Mouse (Mus musculus) heart, embryonic 10.5 days (tissue): ENCODE measurements around the gene Cntnap3. TPM values are rescaled to one million over a fixed set of nuclear protein-coding genes. Genes with fewer than 3 reads are reported as not detected.
A peak's percentile ranks its signal among the peaks of the same experiment; 100 is the strongest.
"Not testable (repeated sequence)": the region's sequence is repeated elsewhere in the genome, so short reads cannot be mapped to it uniquely, and the experiment has no call there.

Experiments used
- DNase-seq: peaks from one replicate; pipeline ENCODE4 v3.0.0-alpha.2; 2017; ENCODE audit warnings: low spot score
- H3K27ac ChIP-seq: fragments of 300-500 bp; sonication (generic); 2 replicates; pipeline ENCODE4 v1.5.1; 2016; ENCODE audit warnings: mild to moderate bottlenecking
- H3K27me3 ChIP-seq: fragments of 300-500 bp; sonication (generic); 2 replicates; pipeline ENCODE4 v1.6.1; 2016; ENCODE audit warnings: mild to moderate bottlenecking; ENCODE audit not compliant: poor library complexity, insufficient read depth, severe bottlenecking
- H3K36me3 ChIP-seq: fragments of 300-500 bp; sonication (generic); 2 replicates; pipeline ENCODE4 v1.6.1; 2016; ENCODE audit warnings: mild to moderate bottlenecking, moderate library complexity
- H3K4me1 ChIP-seq: fragments of 300-500 bp; sonication (generic); 2 replicates; pipeline ENCODE4 v1.6.1; 2016; ENCODE audit warnings: mild to moderate bottlenecking
- H3K4me3 ChIP-seq: fragments of 300-500 bp; sonication (generic); 2 replicates; pipeline ENCODE4 v1.5.1; 2016; ENCODE audit warnings: mild to moderate bottlenecking, moderate library complexity
- H3K9me3 ChIP-seq: fragments of 300-500 bp; sonication (generic); 2 replicates; pipeline ENCODE4 v1.6.1; 2016; ENCODE audit warnings: mild to moderate bottlenecking, moderate library complexity
- WGBS: fragments of 180-500 bp; shearing (Covaris S2); methylation state at CpG from one replicate; pipeline ENCODE4 v1.1.7; 2016; 5-methylcytosine and 5-hydroxymethylcytosine counted together
- polyA plus RNA-seq: library from polyadenylated mRNA; unstranded; fragments of >200 nt; fragmentation: Nextera tagmentation; extraction: Ambion mirVana; gene quantifications from 2 replicates; pipeline ENCODE4 v1.2.1, GENCODE M21; 2016

The Cntnap3 gene
- not detected in 2 replicates for polyA plus RNA-seq

DNA sequence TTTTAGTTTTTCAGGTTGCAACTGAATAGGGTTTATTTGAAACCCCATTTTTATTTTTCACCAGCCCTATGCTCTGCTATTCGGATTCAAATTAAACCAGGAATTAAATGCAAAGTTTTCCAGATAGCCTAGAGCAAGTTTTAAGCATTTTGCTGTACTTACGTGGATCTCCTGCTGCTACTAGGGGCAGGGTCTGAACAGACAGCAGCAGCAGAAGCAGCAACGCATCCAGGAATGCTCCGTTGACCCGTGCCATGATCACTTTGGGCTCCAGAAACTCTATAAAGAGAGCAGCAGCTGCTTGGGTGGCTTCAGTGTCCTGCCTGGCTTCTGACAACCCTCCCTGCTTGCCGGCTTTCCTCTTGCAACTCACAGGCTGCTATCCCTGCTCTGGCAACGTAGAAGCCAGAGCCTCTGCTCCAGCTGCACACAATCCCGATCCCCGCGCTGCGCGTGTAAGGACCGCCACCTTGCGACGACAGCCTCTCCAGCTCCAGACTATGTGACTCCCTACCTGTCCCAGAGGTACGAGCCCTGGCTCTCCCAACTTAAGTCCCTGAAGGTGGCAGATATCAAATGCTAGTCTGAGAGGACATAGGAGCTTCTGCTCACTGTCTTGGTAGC lies at the start of gene Cntnap3:
Gene Cntnap3 (minus strand): TSS at position 371 of the 624 bp plus-strand sequence.
- peak within 1 kb of the TSS; percentile 38 for H3K4me3 ChIP-seq
- DNase-seq, result no peak
- WGBS, result 15% methylated on average over 16 of the region's 16 CpGs
- no peaks in the 10 kb centered on the region for H3K36me3 ChIP-seq
- H3K4me1 ChIP-seq, result no peaks in the 10 kb centered on the region
- H3K27ac ChIP-seq, result no peak within 1 kb of the TSS
- no peaks in the 10 kb centered on the region for H3K27me3 ChIP-seq
- H3K9me3 ChIP-seq, result no peaks in the 10 kb centered on the region

DNA sequence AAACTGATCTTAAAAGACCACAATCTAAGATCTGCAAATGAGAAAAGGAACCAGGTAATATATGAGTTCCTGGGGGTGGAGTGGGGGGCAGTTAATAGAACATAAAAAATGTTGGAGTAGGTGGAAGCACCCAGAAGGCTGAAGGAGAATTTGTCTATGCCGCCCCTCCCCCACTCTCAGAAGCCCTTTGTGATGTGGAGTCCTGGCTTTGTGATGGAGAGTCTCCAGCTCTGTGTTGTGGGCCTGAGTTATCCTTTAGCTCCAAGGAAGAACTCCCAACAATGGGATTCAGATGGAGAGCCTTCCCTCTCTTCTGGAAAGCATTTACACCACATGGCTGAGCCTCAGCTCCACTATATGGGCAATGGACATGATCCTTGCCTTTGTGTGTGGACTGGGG lies 13.4 kb upstream of the Cntnap3 start, which contains the start of gene Spata31:
Gene Spata31 (plus strand): TSS at position 216 of the 400 bp plus-strand sequence.
- Histone ChIP-seq H3K4me1 (no peaks in the 10 kb centered on the region), H3K36me3 (no peaks in the 10 kb centered on the region), H3K9me3 (no peaks in the 10 kb centered on the region), H3K27ac (no peak within 1 kb of the TSS), H3K27me3 (no peaks in the 10 kb centered on the region), H3K4me3 (no peak within 1 kb of the TSS)
- 64% methylated on average over 1 of the region's 1 CpGs for WGBS
- no peak for DNase-seq

DNA sequence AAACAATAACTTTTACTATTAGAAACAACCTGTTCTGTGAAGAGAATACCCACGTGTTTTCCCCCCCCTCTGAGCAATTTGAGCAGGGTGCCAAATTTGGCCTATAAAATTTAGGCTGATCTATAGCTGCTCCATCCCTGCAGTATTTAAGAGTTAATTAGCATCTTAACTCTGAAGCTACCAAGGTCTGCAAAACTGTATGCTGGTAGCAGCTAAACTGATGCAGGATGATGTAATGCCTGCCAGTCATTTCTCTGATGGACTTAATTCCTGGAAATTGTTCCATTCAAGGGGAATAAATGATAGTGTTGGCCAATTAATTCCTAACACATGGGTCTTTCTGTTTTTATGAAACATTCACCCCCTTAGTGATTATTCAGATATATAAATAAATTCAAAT lies 623 bp downstream of the Cntnap3 start:
- Histone ChIP-seq H3K4me3 (no peak overlapping the region), H3K27ac (no peak overlapping the region), H3K36me3 (no peaks in the 10 kb centered on the region), H3K4me1 (no peaks in the 10 kb centered on the region), H3K27me3 (no peaks in the 10 kb centered on the region), H3K9me3 (no peaks in the 10 kb centered on the region)
- DNase-seq, result no peak
- 62% methylated on average over 1 of the region's 1 CpGs for WGBS

DNA sequence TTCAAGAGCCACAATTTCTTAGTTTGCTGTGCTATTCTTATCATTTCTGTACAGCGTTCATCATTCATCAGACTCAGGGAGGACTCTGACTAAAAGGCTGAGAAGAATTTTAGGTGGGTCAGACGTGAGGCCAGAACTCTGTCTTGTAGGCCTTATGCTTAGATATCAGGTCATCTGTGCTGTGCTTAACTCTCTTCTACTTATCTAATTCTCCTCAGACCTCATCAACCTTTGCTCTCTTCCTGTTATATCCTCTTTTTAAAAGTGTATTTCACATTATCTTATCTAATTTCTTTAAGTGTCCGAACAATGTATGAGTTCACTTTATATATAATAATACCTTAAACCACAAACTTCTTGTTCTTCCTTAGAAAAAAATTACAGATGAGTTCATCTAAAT lies 38.4 kb downstream of the Cntnap3 start:
- H3K4me3 ChIP-seq, result no peak overlapping the region
- no peaks in the 10 kb centered on the region for H3K4me1 ChIP-seq
- H3K27me3 ChIP-seq, result no peaks in the 10 kb centered on the region
- DNase-seq, result no peak
- no peaks in the 10 kb centered on the region for H3K9me3 ChIP-seq
- H3K27ac ChIP-seq, result no peak overlapping the region
- no peaks in the 10 kb centered on the region for H3K36me3 ChIP-seq
- WGBS, result 70% methylated on average over 3 of the region's 3 CpGs

DNA sequence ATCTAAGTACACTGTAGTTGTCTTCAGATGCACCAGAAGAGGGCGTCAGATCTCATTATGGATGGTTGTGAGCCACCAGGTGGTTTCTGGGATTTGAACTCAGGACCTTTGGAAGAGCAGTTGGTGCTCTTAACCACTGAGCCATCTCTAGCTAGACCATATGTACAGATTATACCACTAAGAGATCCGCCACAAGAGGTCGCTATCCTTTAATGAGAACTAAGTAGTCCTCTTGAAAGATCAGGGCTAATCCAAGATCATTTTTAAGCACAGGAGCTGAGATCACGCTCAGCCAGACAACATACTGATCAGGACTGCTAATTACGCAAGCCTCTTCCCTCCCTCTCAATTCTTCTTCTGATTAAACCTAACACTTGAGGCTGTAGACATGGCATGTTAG lies 78.9 kb downstream of the Cntnap3 start:
- 38% methylated on average over 5 of the region's 5 CpGs for WGBS
- not testable (repeated sequence) for H3K9me3 ChIP-seq, DNase-seq, H3K36me3 ChIP-seq, H3K27ac ChIP-seq, H3K4me3 ChIP-seq, H3K4me1 ChIP-seq, H3K27me3 ChIP-seq

DNA sequence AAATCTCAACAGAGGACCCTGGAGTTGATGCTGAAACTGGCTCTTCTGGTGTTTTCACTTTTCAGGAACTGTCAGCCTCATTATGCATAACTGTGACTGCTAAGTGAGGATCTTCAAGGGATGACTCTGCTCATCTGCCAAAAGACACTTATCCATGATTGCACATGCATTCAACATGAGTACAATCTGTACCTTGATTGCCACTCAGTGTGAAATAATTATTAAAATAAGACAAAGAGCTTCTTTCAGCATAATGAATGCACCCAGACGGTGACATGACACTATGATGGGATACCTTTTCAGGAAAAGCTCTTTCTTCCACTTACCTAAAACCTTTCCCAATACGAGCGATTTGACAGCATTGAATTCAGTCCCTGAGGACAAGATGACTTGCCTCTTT lies 158.4 kb downstream of the Cntnap3 start:
- no peak for DNase-seq
- Histone ChIP-seq H3K4me3 (no peak overlapping the region), H3K27me3 (no peaks in the 10 kb centered on the region), H3K4me1 (no peaks in the 10 kb centered on the region), H3K9me3 (no peaks in the 10 kb centered on the region), H3K27ac (no peak overlapping the region), H3K36me3 (no peaks in the 10 kb centered on the region)
- WGBS, result 86% methylated on average over 3 of the region's 3 CpGs

DNA sequence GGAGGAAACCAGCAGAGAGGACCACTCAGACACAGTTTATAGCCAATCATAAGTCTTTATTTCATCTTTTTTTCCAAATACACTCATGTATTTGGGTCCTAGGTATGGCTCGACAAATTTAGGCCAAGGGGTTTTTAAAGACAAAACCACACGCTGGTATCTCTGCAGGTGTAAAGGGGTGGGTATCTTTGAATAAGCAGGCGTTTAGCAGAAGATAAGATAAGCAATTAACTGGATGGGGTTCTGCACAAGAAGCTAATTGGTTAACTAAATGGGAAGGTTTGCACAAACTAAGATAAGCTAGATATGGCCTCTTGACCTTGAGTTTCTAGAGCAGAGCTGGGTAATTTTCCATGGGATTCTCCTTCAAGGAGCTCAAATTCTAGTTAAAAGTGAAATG lies 171.5 kb downstream of the Cntnap3 start:
- Histone ChIP-seq H3K4me1 (no peaks in the 10 kb centered on the region), H3K36me3 (no peaks in the 10 kb centered on the region), H3K4me3 (no peak overlapping the region), H3K27ac (no peak overlapping the region), H3K9me3 (no peaks in the 10 kb centered on the region), H3K27me3 (no peaks in the 10 kb centered on the region)
- no peak for DNase-seq
- WGBS, result 35% methylated on average over 3 of the region's 3 CpGs

DNA sequence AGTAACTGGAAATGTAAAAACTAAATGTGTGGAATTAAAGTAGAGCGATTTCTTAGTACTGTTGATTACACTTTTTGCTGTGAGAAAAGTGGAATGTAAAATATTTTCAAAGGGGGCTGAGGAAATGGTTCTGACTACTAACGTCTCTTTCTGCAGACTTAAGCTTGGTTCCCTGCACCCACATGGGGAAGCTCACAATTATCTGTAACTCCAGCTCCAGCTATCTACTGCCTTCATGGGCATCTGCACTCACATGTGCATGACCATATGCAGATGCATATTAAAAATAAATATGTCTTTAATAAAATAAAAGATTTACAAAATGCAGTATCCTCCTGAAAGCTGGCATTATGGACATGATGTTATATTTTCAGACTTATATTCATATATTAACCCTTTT lies 187.0 kb downstream of the Cntnap3 start:
- H3K9me3 ChIP-seq, result no peaks in the 10 kb centered on the region
- H3K4me3 ChIP-seq, result no peak overlapping the region
- H3K4me1 ChIP-seq, result no peaks in the 10 kb centered on the region
- DNase-seq, result no peak
- 76% methylated on average over 2 of the region's 2 CpGs for WGBS
- H3K27me3 ChIP-seq, result no peaks in the 10 kb centered on the region
- H3K36me3 ChIP-seq, result no peaks in the 10 kb centered on the region
- H3K27ac ChIP-seq, result no peak overlapping the region

DNA sequence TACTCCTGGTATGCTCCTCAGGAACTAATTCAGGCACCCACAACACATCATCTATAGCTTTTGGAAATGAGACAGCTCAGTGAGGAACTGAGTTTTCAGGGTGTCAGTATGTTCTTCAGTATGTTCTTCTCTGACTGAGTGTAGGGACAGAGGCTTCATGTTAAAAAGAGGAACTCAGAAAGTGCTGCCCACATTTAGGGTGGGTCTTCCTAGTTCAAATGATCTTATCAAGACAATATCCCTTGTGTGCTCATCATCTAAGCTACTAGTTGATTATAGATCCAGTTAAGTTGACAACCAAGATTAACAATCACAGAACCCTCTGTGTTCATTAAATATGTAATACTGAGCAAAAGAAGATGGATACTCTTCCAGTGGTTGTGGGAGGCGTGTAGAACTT lies 211.3 kb downstream of the Cntnap3 start:
- WGBS, result 60% methylated on average over 1 of the region's 1 CpGs
- DNase-seq, result no peak
- H3K27me3 ChIP-seq, result no peaks in the 10 kb centered on the region
- H3K4me1 ChIP-seq, result no peaks in the 10 kb centered on the region
- no peaks in the 10 kb centered on the region for H3K9me3 ChIP-seq
- H3K36me3 ChIP-seq, result no peaks in the 10 kb centered on the region
- H3K4me3 ChIP-seq, result no peak overlapping the region
- no peak overlapping the region for H3K27ac ChIP-seq

Other genes starting within 250 kb of the Cntnap3 start
- not detected in 2 replicates for gene Spata31, start 13.5 kb upstream of the Cntnap3 start, polyA plus RNA-seq
- not detected in 2 replicates for gene Spata31d1c, start 129.1 kb upstream of the Cntnap3 start, polyA plus RNA-seq
- not detected in 2 replicates for gene Prss47, start 148.8 kb upstream of the Cntnap3 start, polyA plus RNA-seq
- 42.4 and 43.7 TPM in 2 replicates for gene Mfsd14b, start 209.0 kb upstream of the Cntnap3 start, polyA plus RNA-seq
- gene Olfr465-ps1, start 234.1 kb upstream of the Cntnap3 start, polyA plus RNA-seq, result not detected in 2 replicates
- gene Olfr466, start 246.3 kb upstream of the Cntnap3 start, polyA plus RNA-seq, result not detected in 2 replicates